Mouse (Mus musculus) lung, postnatal 0 days (tissue): ENCODE results near the gene Klhdc7b. TPM values are rescaled to one million over a fixed set of nuclear protein-coding genes. Genes with fewer than 3 reads are reported as not detected.

Experiments
- ATAC-seq: fragments of 200-750 bp; cut with Nextera tagmentation; 2 replicates; pipeline ENCODE4 v1.8.0; 2017; ENCODE audit warnings: moderate library complexity
- DNase-seq: peaks from one replicate; pipeline ENCODE4 v3.0.0-alpha.2; 2016; ENCODE audit warnings: low spot score
- H3K27ac ChIP-seq: fragments of 300-500 bp; sonication (generic); 2 replicates; pipeline ENCODE4 v1.5.1; 2014; ENCODE audit warnings: antibody characterized with exemption, mild to moderate bottlenecking, low read length, mixed read lengths
- H3K27me3 ChIP-seq: fragments of 300-500 bp; sonication (generic); replicated peaks from 2 replicates; pipeline ENCODE4 v1.6.1; 2014; ENCODE audit warnings: low read length, mixed read lengths; ENCODE audit not compliant: insufficient read depth
- H3K36me3 ChIP-seq: fragments of 300-500 bp; sonication (generic); 2 replicates; pipeline ENCODE4 v1.6.1; 2014; ENCODE audit warnings: low read length, mixed read lengths; ENCODE audit not compliant: insufficient read depth
- H3K4me1 ChIP-seq: fragments of 300-500 bp; sonication (generic); 2 replicates; pipeline ENCODE4 v1.6.1; 2014; ENCODE audit warnings: antibody characterized with exemption, low read depth, low read length, mixed read lengths; ENCODE audit not compliant: insufficient read depth
- H3K4me2 ChIP-seq: fragments of 300-500 bp; sonication (generic); replicated peaks from 2 replicates; pipeline ENCODE4 v1.6.1; 2014; ENCODE audit warnings: low read depth, mild to moderate bottlenecking, low read length, moderate library complexity, mixed read lengths
- H3K4me3 ChIP-seq: fragments of 300-500 bp; sonication (generic); 2 replicates; pipeline ENCODE4 v1.5.1; 2014; ENCODE audit warnings: low read depth, low read length
- H3K9ac ChIP-seq: fragments of 300-500 bp; sonication (generic); replicated peaks from 2 replicates; pipeline ENCODE4 v1.6.1; 2014; ENCODE audit warnings: low read depth, mild to moderate bottlenecking
- H3K9me3 ChIP-seq: fragments of 300-500 bp; sonication (generic); 2 replicates; pipeline ENCODE4 v1.6.1; 2016; ENCODE audit warnings: low read length, mixed read lengths
- CTCF ChIP-seq: IDR thresholded peaks from 2 replicates; pipeline ENCODE4 v1.5.1; 2016; ENCODE audit warnings: antibody characterized with exemption, mild to moderate bottlenecking
- EP300 ChIP-seq: IDR thresholded peaks from 2 replicates; pipeline ENCODE4 v1.6.1; 2016; ENCODE audit warnings: antibody characterized with exemption, mild to moderate bottlenecking, control low read depth
- WGBS: fragments of 180-500 bp; shearing (Covaris S2); extraction: QIAGEN DNeasy Blood & Tissue Kit; methylation state at CpG from one replicate; pipeline ENCODE4 v1.1.7; 2014; 5-methylcytosine and 5-hydroxymethylcytosine counted together
- polyA plus RNA-seq: library from polyadenylated mRNA; unstranded; fragments of >200 nt; fragmentation: Nextera tagmentation; extraction: Ambion mirVana; gene quantifications from 2 replicates; pipeline ENCODE4 v1.2.1, GENCODE M21; 2015

The Klhdc7b gene
- polyA plus RNA-seq, 1 experiment from 2014 or later = not detected

- DNase-seq = peak; percentile 90
- peak; percentile 92 for ATAC-seq
- H3K9ac ChIP-seq = peak overlapping the region; percentile 56
- H3K27ac ChIP-seq = peak overlapping the region; percentile 88
- H3K4me3 ChIP-seq = peak overlapping the region; percentile 68
- H3K36me3 ChIP-seq = peaks cover 27% of the 10 kb centered on the region
- peaks cover 8% of the 10 kb centered on the region for H3K4me1 ChIP-seq
- H3K9me3 ChIP-seq = no peaks in the 10 kb centered on the region
- peak overlapping the region; percentile 85 for H3K4me2 ChIP-seq
- 1% methylated on average over 35 of the region's 35 CpGs for WGBS
- peaks cover 20% of the 10 kb centered on the region for H3K27me3 ChIP-seq
- TF ChIP-seq EP300 (no peak), CTCF (peak; percentile 81)
These were observed 11.5 kb upstream of the Klhdc7b start for GRCm38 (mm10) chr15:89373027-89373761.

DNA sequence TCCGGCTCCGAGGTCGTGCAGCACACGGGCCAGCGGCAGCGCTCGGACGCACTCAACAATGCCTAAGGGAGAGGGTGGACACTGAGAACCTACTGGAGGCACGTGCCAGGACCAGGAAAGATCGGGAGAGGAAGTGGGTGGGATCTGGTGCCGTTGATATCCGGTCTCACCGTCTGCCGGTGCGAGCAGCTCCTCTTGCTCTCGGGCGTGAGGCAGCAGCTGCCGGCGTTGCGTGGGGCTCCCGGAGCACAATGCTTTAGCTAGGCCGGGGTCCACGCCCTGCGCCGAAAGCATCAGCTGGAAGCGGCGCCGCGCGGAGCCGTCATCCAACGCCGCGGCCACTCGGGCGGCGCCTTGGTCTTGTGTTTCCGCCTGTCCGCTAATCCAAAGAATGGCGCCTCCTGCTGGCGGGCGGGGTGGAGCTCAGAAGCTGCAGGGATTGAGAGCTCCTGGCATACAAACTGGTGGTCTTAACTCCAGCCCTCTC, 10.9 kb upstream of the Klhdc7b start, which contains the start of gene Sco2:
TSS of gene Sco2 (minus strand) at position 85 of the 487 bp plus-strand sequence.
- peak; percentile 88 for ATAC-seq
- Histone ChIP-seq H3K27me3 (peaks cover 25% of the 10 kb centered on the region), H3K9me3 (no peaks in the 10 kb centered on the region), H3K27ac (peak within 1 kb of the TSS; percentile 88), H3K9ac (peak within 1 kb of the TSS; percentile 56), H3K4me2 (peak within 1 kb of the TSS; percentile 85), H3K4me1 (peaks cover 8% of the 10 kb centered on the region), H3K36me3 (peaks cover 23% of the 10 kb centered on the region), H3K4me3 (peak within 1 kb of the TSS; percentile 68)
- 3% methylated on average over 37 of the region's 42 CpGs for WGBS
- DNase-seq = peak; percentile 93
- no peak for TF ChIP-seq EP300
- TF ChIP-seq CTCF = peak; percentile 83

DNA sequence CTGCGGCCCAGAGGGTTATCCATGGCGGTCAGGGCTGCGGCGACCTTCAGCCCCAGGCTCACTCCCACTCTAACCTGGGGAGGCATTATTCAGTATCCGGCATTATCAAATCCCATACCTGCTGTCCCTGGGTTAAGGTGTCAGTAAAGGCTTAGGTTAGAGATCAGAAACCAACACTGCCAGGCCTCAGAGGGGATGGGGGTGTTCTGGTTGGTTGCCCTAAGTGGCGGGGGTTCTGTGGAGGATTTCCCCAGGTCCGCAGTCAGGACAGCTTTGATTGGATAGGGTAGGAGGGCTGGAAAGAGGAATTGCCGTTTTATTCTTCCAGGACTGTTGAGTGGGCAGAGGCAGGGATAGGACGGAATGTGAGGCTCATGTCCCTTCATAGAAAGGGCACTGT, 10.4 kb upstream of the Klhdc7b start:
- DNase-seq = no peak
- Histone ChIP-seq H3K9ac (peak overlapping the region; percentile 56; the same call in 1 of the 2 replicates), H3K9me3 (no peaks in the 10 kb centered on the region), H3K4me2 (peak overlapping the region; percentile 85), H3K4me1 (peaks cover 8% of the 10 kb centered on the region), H3K4me3 (peak overlapping the region; percentile 68), H3K36me3 (peaks cover 22% of the 10 kb centered on the region), H3K27me3 (peaks cover 30% of the 10 kb centered on the region), H3K27ac (no peak overlapping the region)
- no peak for ATAC-seq
- no peak for TF ChIP-seq EP300
- TF ChIP-seq CTCF = no peak
- WGBS = 46% methylated on average over 9 of the region's 9 CpGs

DNA sequence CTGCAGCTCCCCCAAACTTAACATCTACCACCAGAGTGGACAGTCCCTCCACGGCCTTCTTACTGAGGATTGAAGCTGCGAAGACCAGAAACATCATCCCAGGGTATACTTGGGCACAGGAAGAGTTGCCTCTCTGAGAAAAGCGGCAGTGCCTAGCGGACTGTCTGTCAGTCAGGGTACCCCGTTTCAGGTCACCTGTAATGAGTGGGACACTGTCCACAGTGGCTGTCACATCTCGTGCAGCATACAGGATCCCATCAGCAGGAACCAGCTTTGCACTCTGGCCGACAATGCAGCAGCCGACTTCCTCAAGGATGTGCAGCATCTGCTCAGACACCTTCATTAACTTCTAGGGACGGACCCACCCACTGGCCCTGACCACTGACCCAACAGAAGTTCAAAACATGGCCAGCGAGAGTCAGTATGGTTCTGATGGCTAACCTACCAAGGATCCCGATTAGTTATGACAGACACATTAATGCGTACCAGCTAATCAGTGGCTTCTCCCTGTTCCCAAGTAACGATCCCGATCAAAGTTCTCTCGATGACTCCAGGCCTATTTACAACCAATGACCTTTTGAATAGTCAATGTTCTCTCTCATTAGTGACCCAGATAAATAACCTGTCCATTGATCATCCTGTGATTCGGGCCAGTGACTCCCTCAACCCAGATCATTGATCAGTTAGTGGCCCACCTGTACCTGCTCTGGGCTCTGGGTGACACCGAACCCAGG, 9.7 kb upstream of the Klhdc7b start:
- WGBS = 90% methylated on average over 17 of the region's 17 CpGs
- TF ChIP-seq CTCF = no peak
- TF ChIP-seq EP300 = no peak
- DNase-seq (no peak), ATAC-seq (no peak)
- Histone ChIP-seq H3K9ac (no peak overlapping the region), H3K27ac (no peak overlapping the region), H3K36me3 (peaks cover 16% of the 10 kb centered on the region), H3K4me3 (no peak overlapping the region), H3K9me3 (no peaks in the 10 kb centered on the region), H3K4me1 (peaks cover 8% of the 10 kb centered on the region), H3K4me2 (no peak overlapping the region), H3K27me3 (peaks cover 32% of the 10 kb centered on the region)

- peaks cover 8% of the 10 kb centered on the region; the same call in 1 of the 2 replicates for H3K36me3 ChIP-seq
- no peak overlapping the region for H3K4me3 ChIP-seq
- H3K27ac ChIP-seq = no peak overlapping the region
- WGBS = 74% methylated on average over 7 of the region's 7 CpGs
- DNase-seq (no peak), ATAC-seq (no peak)
- TF ChIP-seq EP300 (no peak), CTCF (no peak)
- H3K9ac ChIP-seq = no peak overlapping the region
- H3K9me3 ChIP-seq = no peaks in the 10 kb centered on the region
- H3K4me1 ChIP-seq = peaks cover 8% of the 10 kb centered on the region
- H3K4me2 ChIP-seq = no peak overlapping the region
- H3K27me3 ChIP-seq = peaks cover 32% of the 10 kb centered on the region
These were observed 8.7 kb upstream of the Klhdc7b start for GRCm38 (mm10) chr15:89376040-89376439.

DNA sequence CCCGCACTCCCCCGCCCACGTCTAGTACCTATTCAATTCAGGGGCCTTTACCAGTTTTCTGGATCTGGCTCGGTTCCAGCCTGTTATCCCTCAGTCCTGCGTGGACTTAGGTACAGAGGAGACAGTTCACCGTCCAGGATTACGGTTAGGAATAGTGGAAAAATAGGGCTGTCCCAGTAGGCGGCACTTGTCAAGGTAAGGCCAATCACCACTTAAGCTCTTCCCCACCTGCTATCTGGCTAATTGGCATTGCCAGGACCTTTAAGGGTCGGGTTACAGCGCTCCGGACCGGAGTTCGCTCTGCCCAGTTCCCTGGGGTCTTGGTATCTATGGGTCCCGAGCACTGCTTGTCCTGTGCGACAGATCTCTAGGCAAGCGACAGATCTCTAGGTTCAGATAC, 7.8 kb upstream of the Klhdc7b start, which contains the start of gene Tymp:
TSS of gene Tymp (minus strand) at position 83 of the 400 bp plus-strand sequence.
- peaks cover 32% of the 10 kb centered on the region for H3K27me3 ChIP-seq
- no peak within 1 kb of the TSS for H3K4me3 ChIP-seq
- ATAC-seq = no peak
- 27% methylated on average over 16 of the region's 16 CpGs for WGBS
- no peak within 1 kb of the TSS for H3K27ac ChIP-seq
- DNase-seq = no peak
- TF ChIP-seq EP300 (no peak), CTCF (no peak)
- no peak within 1 kb of the TSS for H3K9ac ChIP-seq
- no peak within 1 kb of the TSS; the same call in 1 of the 2 replicates for H3K4me2 ChIP-seq
- no peaks in the 10 kb centered on the region for H3K9me3 ChIP-seq
- peaks cover 8% of the 10 kb centered on the region for H3K4me1 ChIP-seq
- H3K36me3 ChIP-seq = peaks cover 5% of the 10 kb centered on the region; the same call in 1 of the 2 replicates
